Mouse (Mus musculus): Measurements from ENCODE around the gene Castor2. TPM values are rescaled to one million over a fixed set of nuclear protein-coding genes. Genes with fewer than 3 reads are reported as not detected.

Gene Castor2
- total and polyA plus RNA-seq, 2 experiments from 2014 or later: 19.3 to 21.9 TPM

GRCm38 (mm10) chr5:134193664-134194063 lies 94.2 kb downstream of the Castor2 start:
- Histone ChIP-seq H3K4me3 (ENCODE audit: low read depth, low read length) (no peak overlapping the region), H3K9ac (no peak overlapping the region), H3K36me3 (ENCODE audit: insufficient read depth) (peaks cover 18% of the 10 kb centered on the region), H3K27me3 (ENCODE audit: insufficient read depth, low read length) (no peaks in the 10 kb centered on the region), H3K4me1 (ENCODE audit: insufficient read depth) (no peaks in the 10 kb centered on the region), H3K27ac (ENCODE audit: low read depth, low read length) (no peak overlapping the region), H3K9me3 (ENCODE audit: low read length) (no peaks in the 10 kb centered on the region), H3K4me2 (ENCODE audit: low read depth) (no peak overlapping the region)
- DNase-seq (no peak), ATAC-seq (no peak)
- WGBS: 90% methylated on average over 8 of the region's 8 CpGs
- no peak for TF ChIP-seq CTCF (IDR thresholded peaks at IDR 0.05; ENCODE audit: low read depth)

Other genes with a start within 250 kb of the Castor2 start
- 21.6 and 26.0 TPM in 2 replicates for gene Rcc1l, start 77.1 kb downstream of the Castor2 start, total RNA-seq (2014; rRNA removed)
- gene Rcc1l, start 77.1 kb downstream of the Castor2 start, polyA plus RNA-seq (2015; fragmentation: Nextera tagmentation; extraction: Ambion mirVana): 22.4 TPM in 2 replicates
- 14.3 and 20.4 TPM in 2 replicates for gene Gtf2ird2, start 84.3 kb downstream of the Castor2 start, total RNA-seq (2014; rRNA removed)
- gene Gtf2ird2, start 84.3 kb downstream of the Castor2 start, polyA plus RNA-seq (2015; fragmentation: Nextera tagmentation; extraction: Ambion mirVana): 8.8 and 11.8 TPM in 2 replicates
- gene Ncf1, start 129.9 kb downstream of the Castor2 start, total RNA-seq (2014; rRNA removed): 2.9 and 9.1 TPM in 2 replicates
- 1.3 and 2.1 TPM in 2 replicates for gene Ncf1, start 129.9 kb downstream of the Castor2 start, polyA plus RNA-seq (2015; fragmentation: Nextera tagmentation; extraction: Ambion mirVana)
- gene Gtf2i, start 215.0 kb downstream of the Castor2 start, total RNA-seq (2014; rRNA removed): 98.3 and 120 TPM in 2 replicates
- 62.7 and 85.6 TPM in 2 replicates for gene Gtf2i, start 215.0 kb downstream of the Castor2 start, polyA plus RNA-seq (2015; fragmentation: Nextera tagmentation; extraction: Ambion mirVana)